Mouse (Mus musculus): ENCODE measurements around the gene Egf.

DNA sequence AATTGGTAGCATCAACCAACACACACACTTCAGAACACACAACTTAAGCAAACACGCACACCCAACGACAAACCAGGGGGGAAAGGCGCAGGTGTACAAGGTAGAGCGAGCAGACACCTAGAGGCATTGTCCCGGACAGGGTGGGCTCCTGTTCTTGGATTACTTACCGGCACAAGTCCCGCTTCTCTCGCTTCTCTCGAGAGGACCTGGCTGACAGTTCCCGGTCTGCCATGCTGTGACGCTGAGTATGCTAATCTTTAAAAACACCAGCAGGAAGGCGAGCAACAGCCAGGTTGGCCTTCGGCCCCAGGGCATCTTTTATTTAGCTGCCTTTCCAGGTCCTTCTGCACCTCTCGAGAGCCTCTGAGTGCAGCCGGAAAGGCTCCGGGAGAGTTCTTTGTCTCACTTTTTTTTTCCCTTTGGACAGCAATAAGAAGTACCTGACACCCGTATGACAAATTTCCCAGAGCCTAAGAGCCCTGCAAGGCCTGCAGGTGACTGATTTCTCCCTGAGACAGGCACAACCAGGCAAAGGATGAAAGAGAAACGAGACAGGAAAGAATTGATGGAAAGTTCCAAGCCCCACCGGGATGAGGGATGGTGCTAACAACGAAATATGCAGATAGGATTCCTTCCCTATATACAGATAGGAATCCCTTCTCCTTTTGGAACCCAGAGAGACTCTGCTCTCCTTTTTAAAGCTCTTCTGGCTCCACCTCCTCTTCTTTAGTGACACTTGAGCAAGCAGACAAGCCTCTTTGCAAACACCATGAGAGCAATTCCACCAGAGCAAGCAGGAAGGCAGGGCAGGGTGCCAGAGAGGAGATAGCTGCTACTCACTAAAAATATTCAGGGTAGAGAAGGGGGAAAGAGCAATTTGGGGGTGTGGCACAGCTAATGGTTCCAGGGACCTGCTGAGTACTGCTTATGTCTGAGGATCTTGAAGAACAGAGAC lies at the start of gene Egf:
- TF ChIP-seq CTCF (IDR thresholded peaks at IDR 0.05; ENCODE audit: insufficient read depth, low read length) (no peak), POLR2A (IDR thresholded peaks at IDR 0.05; ENCODE audit: borderline replicate concordance, extremely low read depth, low read depth, low read length) (no peak)
